Mouse (Mus musculus): ENCODE results near the gene Ripk4. TPM values are rescaled to one million over a fixed set of nuclear protein-coding genes. Genes with fewer than 3 reads are reported as not detected.

Gene Ripk4
- not detected in 2 replicates for total RNA-seq (2014; fragmentation: Nextera tagmentation)
- total RNA-seq (2017), result 0.05 and 0.06 TPM in 2 replicates
- not detected in 2 replicates for polyA plus RNA-seq (2012)

GRCm38 (mm10) chr16:97763061-97763989, at the start of gene Ripk4:
Gene Ripk4 (minus strand): TSS chr16:97763787.
- H3K9me3 ChIP-seq (replicated peaks), result peaks cover 8% of the 10 kb centered on the region
- H3K4me3 ChIP-seq (ENCODE audit: low read depth, low read length), result peak within 1 kb of the TSS; percentile 27
- H3K36me3 ChIP-seq (replicated peaks), result no peaks in the 10 kb centered on the region
- H3K4me1 ChIP-seq (ENCODE audit: insufficient read depth, low read depth, low read length), result no peaks in the 10 kb centered on the region
- H3K27me3 ChIP-seq (ENCODE audit: insufficient read depth, low read length), result peaks cover 31% of the 10 kb centered on the region
- no peak for DNase-seq (ENCODE audit: low spot score)
- no peak for ATAC-seq (ENCODE audit: extremely low read depth, insufficient number of reproducible peaks, low FRiP score, poor library complexity, severe bottlenecking)
- TF ChIP-seq POLR2AphosphoS5 (IDR thresholded peaks at IDR 0.05; ENCODE audit: insufficient replicate concordance, low read depth, low read length) (no peak), GATA1 (IDR thresholded peaks at IDR 0.05; ENCODE audit: borderline replicate concordance, low read length) (no peak), TAL1 (conservative IDR thresholded peaks at IDR 0.05; ENCODE audit: low read depth, low read length) (no peak), CTCF (IDR thresholded peaks at IDR 0.05; ENCODE audit: low read depth, low read length) (no peak), GATA2 (IDR thresholded peaks at IDR 0.05; ENCODE audit: borderline replicate concordance, low read depth, low read length) (no peak)

GRCm38 (mm10) chr16:97808881-97809280, 45.3 kb upstream of the Ripk4 start:
- DNase-seq (ENCODE audit: low spot score) (no peak), ATAC-seq (ENCODE audit: extremely low read depth, insufficient number of reproducible peaks, low FRiP score, poor library complexity, severe bottlenecking) (no peak)
- H3K36me3 ChIP-seq (replicated peaks), result peaks cover 99% of the 10 kb centered on the region
- H3K9me3 ChIP-seq (replicated peaks), result no peaks in the 10 kb centered on the region
- peaks cover 3% of the 10 kb centered on the region; the same call in 1 of the 2 replicates for H3K4me1 ChIP-seq (ENCODE audit: insufficient read depth, low read depth, low read length)
- no peak for TF ChIP-seq TAL1 (conservative IDR thresholded peaks at IDR 0.05; ENCODE audit: low read depth, low read length)
- no peak for TF ChIP-seq POLR2AphosphoS5 (IDR thresholded peaks at IDR 0.05; ENCODE audit: insufficient replicate concordance, low read depth, low read length)
- no peak for TF ChIP-seq GATA1 (IDR thresholded peaks at IDR 0.05; ENCODE audit: borderline replicate concordance, low read length)
- no peak for TF ChIP-seq GATA2 (IDR thresholded peaks at IDR 0.05; ENCODE audit: borderline replicate concordance, low read depth, low read length)
- no peak overlapping the region for H3K4me3 ChIP-seq (ENCODE audit: low read depth, low read length)
- no peaks in the 10 kb centered on the region for H3K27me3 ChIP-seq (ENCODE audit: insufficient read depth, low read length)

- no peak for DNase-seq (ENCODE audit: low spot score)
- peaks cover 91% of the 10 kb centered on the region for H3K36me3 ChIP-seq (replicated peaks)
- H3K4me1 ChIP-seq (ENCODE audit: insufficient read depth, low read depth, low read length), result no peaks in the 10 kb centered on the region
- no peak for ATAC-seq (ENCODE audit: extremely low read depth, insufficient number of reproducible peaks, low FRiP score, poor library complexity, severe bottlenecking)
- H3K9me3 ChIP-seq (replicated peaks), result no peaks in the 10 kb centered on the region
- TF ChIP-seq CTCF (IDR thresholded peaks at IDR 0.05; ENCODE audit: low read depth, low read length) (no peak), GATA1 (IDR thresholded peaks at IDR 0.05; ENCODE audit: borderline replicate concordance, low read length) (no peak), POLR2AphosphoS5 (IDR thresholded peaks at IDR 0.05; ENCODE audit: insufficient replicate concordance, low read depth, low read length) (no peak)
- H3K4me3 ChIP-seq (ENCODE audit: low read depth, low read length), result no peak overlapping the region
- H3K27me3 ChIP-seq (ENCODE audit: insufficient read depth, low read length), result no peaks in the 10 kb centered on the region
Measured at GRCm38 (mm10) chr16:97805646-97806045, 42.1 kb upstream of the Ripk4 start.

GRCm38 (mm10) chr16:97804680-97805547, 41.3 kb upstream of the Ripk4 start:
- Histone ChIP-seq H3K36me3 (replicated peaks) (peaks cover 90% of the 10 kb centered on the region), H3K4me1 (ENCODE audit: insufficient read depth, low read depth, low read length) (peaks cover 1% of the 10 kb centered on the region; the same call in 1 of the 2 replicates), H3K4me3 (ENCODE audit: low read depth, low read length) (no peak overlapping the region), H3K27me3 (ENCODE audit: insufficient read depth, low read length) (no peaks in the 10 kb centered on the region), H3K9me3 (replicated peaks) (no peaks in the 10 kb centered on the region)
- ATAC-seq (ENCODE audit: extremely low read depth, insufficient number of reproducible peaks, low FRiP score, poor library complexity, severe bottlenecking), result peak; percentile 64
- no peak for DNase-seq (ENCODE audit: low spot score)
- TF ChIP-seq GATA2 (IDR thresholded peaks at IDR 0.05; ENCODE audit: borderline replicate concordance, low read depth, low read length) (no peak), CTCF (IDR thresholded peaks at IDR 0.05; ENCODE audit: low read depth, low read length) (0 out of 2 replicates have a peak, but pooled peaks have one; percentile 24)

- peak; percentile 74 for TF ChIP-seq TAL1 (conservative IDR thresholded peaks at IDR 0.05; ENCODE audit: low read depth, low read length)
- no peak for TF ChIP-seq GATA1 (IDR thresholded peaks at IDR 0.05; ENCODE audit: borderline replicate concordance, low read length)
- no peaks in the 10 kb centered on the region for H3K9me3 ChIP-seq (replicated peaks)
- no peaks in the 10 kb centered on the region for H3K27me3 ChIP-seq (ENCODE audit: insufficient read depth, low read length)
- ATAC-seq (ENCODE audit: extremely low read depth, insufficient number of reproducible peaks, low FRiP score, poor library complexity, severe bottlenecking) (peak; percentile 96), DNase-seq (ENCODE audit: low spot score) (peak; percentile 75)
- peaks cover 87% of the 10 kb centered on the region for H3K36me3 ChIP-seq (replicated peaks)
- H3K4me3 ChIP-seq (ENCODE audit: low read depth, low read length), result peak overlapping the region; percentile 36; the same call in 1 of the 2 replicates
- H3K4me1 ChIP-seq (ENCODE audit: insufficient read depth, low read depth, low read length), result peaks cover 31% of the 10 kb centered on the region
Measured at GRCm38 (mm10) chr16:97797950-97798869, 34.6 kb upstream of the Ripk4 start.
